Mouse (Mus musculus): ENCODE measurements around the gene Klrb1c. TPM values are rescaled to one million over a fixed set of nuclear protein-coding genes. Genes with fewer than 3 reads are reported as not detected.
"Not testable (repeated sequence)": the region's sequence is repeated elsewhere in the genome, so short reads cannot be mapped to it uniquely, and the experiment has no call there.

Klrb1c gene
- total RNA-seq (2014; fragmentation: Nextera tagmentation) (0.39 and 1.2 TPM in 2 replicates), total RNA-seq (2017) (1.3 and 14.3 TPM in 2 replicates)

DNA sequence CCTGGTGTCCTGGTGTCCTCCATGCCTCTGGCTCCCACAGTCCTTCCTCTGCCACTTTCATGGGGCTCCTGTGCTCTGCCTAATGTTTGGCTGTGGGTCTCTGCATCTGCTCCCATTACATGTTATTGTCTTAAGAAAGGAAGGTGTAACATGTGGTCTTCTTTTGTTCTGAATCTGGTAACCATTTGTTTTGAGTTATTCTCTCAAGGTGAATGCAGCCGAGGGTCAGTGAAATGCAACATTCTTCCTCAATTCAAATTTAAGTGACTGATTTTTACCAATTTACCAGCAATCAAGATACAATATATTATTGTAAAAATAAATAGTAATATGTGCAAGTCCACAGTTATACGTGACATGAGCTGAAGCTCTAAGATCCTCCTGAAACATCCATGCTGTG lies at the start of gene Klrb1c:
Klrb1c (minus strand) TSS at position 101 of the 400 bp plus-strand sequence.
- no peak for ATAC-seq (replicated peaks; ENCODE audit: low FRiP score, low TSS enrichment, poor library complexity, severe bottlenecking)

DNA sequence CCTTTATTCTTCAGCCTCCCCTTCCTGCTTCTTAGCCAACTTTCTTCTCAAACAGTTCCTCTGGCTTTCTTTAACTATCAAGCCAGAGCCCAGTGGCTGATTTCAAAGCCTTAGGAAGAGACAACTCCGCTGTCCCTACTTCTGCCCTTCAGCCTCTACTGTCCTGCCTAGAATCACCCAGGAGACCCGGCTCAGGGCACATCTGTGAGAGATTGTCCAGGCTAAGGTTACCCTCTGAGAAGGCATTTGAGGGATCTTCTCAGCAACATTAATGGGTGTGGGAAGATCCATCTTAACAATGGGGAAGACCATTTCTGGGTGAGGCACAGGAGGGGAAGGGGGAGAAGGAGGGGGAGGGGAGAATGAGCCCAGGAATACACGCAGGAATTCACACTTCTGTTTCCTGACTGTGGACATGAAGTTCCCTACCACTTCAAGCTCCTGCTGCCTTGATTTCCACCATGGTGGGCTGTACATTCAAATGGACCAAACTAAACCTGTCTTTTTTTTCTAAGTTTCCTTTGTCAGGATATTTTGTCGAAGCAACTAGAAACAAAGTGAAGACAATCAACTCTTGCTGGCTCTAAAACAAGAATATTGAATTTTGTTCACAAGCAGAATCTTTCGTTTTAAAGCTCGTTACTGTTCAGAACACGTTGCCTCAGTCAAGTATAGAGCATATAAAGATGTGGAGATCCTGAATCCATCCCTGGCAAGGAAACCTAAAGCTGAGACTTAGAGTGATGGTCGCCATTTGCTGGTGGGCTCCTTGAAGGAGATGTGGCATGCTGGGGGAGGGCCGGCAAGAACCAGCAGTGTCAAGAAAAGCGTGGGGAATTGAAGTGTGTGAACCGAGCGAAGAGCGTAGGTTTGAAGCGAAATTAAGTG lies 48.7 kb upstream of the Klrb1c start:
- no peak for ATAC-seq (replicated peaks; ENCODE audit: low FRiP score, low TSS enrichment, poor library complexity, severe bottlenecking)

DNA sequence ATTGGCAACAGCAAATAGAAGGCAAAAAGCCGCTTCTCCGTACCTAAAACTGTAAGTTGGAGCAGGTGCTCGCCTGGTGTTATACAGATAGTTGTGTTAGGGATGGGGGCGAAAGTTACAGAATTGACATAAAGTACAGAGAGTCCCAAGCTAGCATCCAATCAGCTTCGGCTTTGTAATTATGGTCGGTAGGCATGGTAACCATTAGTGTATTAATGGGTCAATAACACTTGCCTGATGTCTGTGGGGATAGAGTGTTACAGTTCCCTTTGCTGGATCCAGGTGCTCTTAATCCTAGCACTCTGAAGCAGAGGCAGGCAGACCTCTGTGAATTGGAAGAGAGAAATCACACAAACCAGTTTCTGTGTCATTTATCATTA lies 47.9 kb upstream of the Klrb1c start:
- ATAC-seq (replicated peaks; ENCODE audit: low FRiP score, low TSS enrichment, poor library complexity, severe bottlenecking), result no peak

GRCm38 (mm10) chr6:128836191-128836954 lies 47.4 kb upstream of the Klrb1c start:
- no peak for ATAC-seq (replicated peaks; ENCODE audit: low FRiP score, low TSS enrichment, poor library complexity, severe bottlenecking)

- ATAC-seq (replicated peaks; ENCODE audit: low FRiP score, low TSS enrichment, poor library complexity, severe bottlenecking), result no peak
These were observed 46.6 kb upstream of the Klrb1c start for GRCm38 (mm10) chr6:128835571-128835970.

DNA sequence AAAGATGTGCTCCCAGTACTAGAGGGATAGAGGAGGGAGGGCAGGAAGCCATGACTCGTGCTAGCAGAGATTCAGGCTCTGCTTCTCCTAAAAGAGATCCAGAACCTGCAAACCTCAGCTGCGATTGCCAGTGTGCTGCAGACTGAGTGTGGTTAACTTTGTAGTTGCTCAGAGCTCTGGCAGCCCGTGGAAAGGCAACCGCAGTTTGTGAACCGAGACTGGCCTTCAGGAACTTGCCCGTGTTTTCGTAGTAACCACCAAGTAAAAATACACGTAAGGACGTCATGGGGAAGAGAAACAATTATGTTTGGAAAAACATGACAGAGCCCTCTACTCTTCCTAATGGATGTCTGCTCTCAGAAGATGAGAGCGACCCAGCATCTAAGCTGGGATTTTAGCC lies 44.0 kb upstream of the Klrb1c start:
- no peak for ATAC-seq (replicated peaks; ENCODE audit: low FRiP score, low TSS enrichment, poor library complexity, severe bottlenecking)

DNA sequence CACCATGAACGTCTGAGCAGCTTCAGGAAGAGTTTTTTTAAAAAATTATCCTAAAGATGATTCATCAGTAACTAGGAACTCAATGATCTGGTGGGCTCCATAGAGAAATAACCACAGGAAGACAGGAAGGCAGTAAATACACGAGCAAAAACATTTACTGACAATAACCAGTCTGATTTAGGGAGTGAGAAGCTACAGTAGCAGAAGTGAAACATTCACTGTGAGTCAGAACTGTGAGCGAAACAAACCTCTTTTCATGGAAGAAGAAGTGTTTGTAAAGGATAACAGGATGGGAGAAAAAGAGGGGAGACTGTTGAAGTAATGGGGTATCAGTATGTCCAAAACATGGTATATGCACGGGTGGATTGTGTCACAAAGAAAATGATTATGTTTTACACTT lies 40.8 kb upstream of the Klrb1c start:
- no peak for ATAC-seq (replicated peaks; ENCODE audit: low FRiP score, low TSS enrichment, poor library complexity, severe bottlenecking)

- ATAC-seq (replicated peaks; ENCODE audit: low FRiP score, low TSS enrichment, poor library complexity, severe bottlenecking), result no peak
These were observed 37.8 kb upstream of the Klrb1c start for GRCm38 (mm10) chr6:128826781-128827180.

DNA sequence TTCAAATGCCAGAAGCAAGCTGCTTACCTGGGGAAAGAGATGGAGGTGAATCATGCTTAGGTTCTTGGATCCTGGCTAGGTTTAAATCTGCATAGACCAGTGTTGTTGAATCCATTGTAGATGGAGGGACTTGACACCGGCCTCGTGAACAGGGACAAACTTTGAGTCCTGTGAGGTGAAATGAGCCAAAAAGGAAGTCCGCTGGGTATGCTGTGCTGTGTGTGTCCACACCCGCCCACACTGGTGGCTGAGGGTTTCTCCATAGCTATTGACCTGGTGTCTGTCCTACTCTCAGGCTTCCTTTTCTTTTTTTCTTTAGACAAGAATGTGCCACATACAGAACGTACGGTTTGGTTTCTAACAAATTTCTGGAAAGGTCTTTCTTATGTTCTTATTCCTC lies 37.1 kb upstream of the Klrb1c start, which contains the start of the genes Gm44511 and Klrb1b:
Gm44511 (minus strand) TSS at position 184 of the 400 bp plus-strand sequence.
Klrb1b (minus strand) TSS at position 200 of the 400 bp plus-strand sequence.
- no peak for ATAC-seq (replicated peaks; ENCODE audit: low FRiP score, low TSS enrichment, poor library complexity, severe bottlenecking)

- ATAC-seq (replicated peaks; ENCODE audit: low FRiP score, low TSS enrichment, poor library complexity, severe bottlenecking), result no peak
These were observed 29.2 kb upstream of the Klrb1c start for GRCm38 (mm10) chr6:128818083-128818802.

- ATAC-seq (replicated peaks; ENCODE audit: low FRiP score, low TSS enrichment, poor library complexity, severe bottlenecking), result peak; percentile 91
These were observed 19.5 kb upstream of the Klrb1c start for GRCm38 (mm10) chr6:128808532-128808931.

DNA sequence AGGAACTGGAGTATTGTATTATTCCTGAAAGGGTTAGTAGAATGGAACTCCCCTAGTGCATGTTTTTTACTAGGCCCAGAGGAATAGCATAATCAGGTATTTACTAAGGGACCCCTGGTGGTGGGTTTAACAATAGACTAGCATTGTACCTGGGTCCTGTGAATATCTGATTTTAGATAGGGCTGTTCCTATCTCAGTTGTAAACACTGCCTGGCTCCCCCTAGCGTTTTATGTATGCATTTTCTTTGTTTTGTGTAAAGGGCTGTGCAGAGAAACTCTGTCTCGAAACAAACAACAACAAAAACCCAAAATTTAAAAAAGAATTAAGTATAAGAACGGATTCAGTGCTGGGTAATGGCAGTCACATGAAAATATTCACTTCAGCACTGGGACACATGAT lies 18.0 kb upstream of the Klrb1c start:
- ATAC-seq (replicated peaks; ENCODE audit: low FRiP score, low TSS enrichment, poor library complexity, severe bottlenecking), result no peak

DNA sequence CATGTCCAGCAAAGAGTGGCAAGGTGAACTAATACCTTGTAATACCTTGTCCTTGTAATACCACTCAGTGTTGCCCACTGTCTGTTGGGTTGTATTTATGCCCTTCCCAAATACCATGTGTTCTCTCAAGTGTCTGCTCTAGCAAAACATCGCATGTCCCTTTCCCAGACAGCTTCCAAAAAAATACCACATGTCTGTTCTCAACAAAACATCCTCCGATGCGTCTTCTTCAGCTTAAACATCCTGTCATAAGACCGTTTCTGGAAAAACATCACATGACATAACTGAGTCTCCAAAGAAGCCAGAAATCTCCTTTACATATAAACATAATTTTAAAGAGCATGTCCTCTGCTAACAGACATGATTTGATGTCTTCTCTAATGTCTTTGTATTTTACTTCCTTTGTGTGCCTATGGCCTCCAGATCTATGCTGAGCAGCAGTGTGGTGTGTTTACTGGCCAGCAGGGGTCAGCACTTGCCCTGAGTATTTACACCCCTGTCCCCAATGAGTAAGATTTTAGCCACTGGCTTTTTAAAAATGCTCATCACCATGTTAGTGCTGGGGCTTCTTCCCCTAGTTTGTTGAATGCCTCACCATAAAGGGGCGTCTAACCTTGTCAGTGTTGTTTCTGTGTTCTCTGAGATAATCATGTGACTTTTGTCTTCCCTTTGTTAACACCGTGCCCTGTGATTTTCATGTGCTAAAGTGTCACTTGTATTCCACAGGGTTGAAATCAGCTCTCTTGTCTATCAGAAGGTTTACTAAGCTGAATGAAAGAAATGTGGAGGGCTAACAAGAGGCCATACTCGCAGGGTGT lies 16.0 kb upstream of the Klrb1c start:
- peak; percentile 70 for ATAC-seq (replicated peaks; ENCODE audit: low FRiP score, low TSS enrichment, poor library complexity, severe bottlenecking)

DNA sequence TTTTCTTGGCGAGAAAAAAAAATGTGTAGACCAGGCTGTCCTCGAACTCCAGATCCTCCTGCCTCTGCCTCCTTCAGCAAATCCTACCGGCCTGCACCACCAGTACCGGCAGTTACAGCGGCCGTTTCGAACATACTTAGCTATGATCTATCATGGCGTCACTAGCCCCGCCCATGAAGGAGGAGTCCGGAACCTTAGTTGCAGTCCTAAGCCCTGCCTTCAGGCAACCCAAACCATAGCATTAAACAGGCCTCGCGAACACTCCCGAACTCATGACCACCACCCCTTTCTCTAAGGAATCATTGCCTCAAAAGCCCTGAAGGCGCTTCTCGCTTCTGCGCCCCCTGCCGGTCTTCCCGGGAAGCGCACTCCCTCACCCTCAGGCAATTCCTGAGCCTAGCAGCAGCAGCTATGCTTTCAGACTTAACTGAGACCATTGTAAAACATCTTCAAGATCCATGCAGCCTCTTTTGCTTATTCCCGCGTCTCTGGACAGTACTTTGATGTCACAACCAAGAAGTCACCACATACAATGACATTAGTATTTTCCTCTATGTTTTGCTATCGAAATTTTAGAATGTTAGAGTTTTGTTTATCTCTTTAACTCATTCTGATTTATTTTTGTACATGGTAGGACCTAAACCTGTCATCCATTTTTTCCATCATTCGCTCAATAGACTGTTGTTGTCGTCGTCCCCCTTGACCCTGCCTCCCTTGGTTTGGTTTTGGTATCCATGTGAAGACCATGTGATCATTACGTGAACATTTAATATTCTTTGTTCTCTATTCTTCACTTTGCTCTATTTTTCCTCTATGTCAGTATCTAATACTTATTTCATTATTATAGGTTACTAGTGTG lies 14.2 kb upstream of the Klrb1c start:
- ATAC-seq (replicated peaks; ENCODE audit: low FRiP score, low TSS enrichment, poor library complexity, severe bottlenecking), result peak; percentile 80

DNA sequence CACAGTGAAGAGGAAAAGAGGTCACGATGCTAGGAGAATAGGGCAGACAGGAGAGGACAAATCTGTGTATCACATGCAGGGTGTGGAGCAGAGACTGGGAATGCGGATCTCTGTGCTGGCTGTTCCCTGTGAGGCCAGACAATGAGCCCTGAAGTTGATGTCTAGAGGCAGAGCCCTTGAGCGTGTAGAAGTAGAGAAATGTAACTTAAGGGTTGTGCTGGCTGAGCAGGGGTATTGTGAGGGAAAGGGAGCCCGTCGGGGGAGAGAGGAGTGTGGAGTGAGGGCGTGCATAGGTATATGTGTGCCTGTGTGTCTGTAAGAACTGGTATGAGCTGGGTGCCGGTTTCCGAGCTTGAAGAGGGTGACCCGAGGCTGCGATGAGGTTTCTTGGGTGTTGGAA lies 13.5 kb upstream of the Klrb1c start:
- ATAC-seq (replicated peaks; ENCODE audit: low FRiP score, low TSS enrichment, poor library complexity, severe bottlenecking), result peak; percentile 18

- ATAC-seq (replicated peaks; ENCODE audit: low FRiP score, low TSS enrichment, poor library complexity, severe bottlenecking), result not testable (repeated sequence)
These were observed 11.7 kb upstream of the Klrb1c start for GRCm38 (mm10) chr6:128800696-128801095.

- no peak for ATAC-seq (replicated peaks; ENCODE audit: low FRiP score, low TSS enrichment, poor library complexity, severe bottlenecking)
These were observed 10.9 kb upstream of the Klrb1c start for GRCm38 (mm10) chr6:128799896-128800270.
